Comparison of ENCODE assay signal across 11 mouse cellular contexts in the genomic region with DNA sequence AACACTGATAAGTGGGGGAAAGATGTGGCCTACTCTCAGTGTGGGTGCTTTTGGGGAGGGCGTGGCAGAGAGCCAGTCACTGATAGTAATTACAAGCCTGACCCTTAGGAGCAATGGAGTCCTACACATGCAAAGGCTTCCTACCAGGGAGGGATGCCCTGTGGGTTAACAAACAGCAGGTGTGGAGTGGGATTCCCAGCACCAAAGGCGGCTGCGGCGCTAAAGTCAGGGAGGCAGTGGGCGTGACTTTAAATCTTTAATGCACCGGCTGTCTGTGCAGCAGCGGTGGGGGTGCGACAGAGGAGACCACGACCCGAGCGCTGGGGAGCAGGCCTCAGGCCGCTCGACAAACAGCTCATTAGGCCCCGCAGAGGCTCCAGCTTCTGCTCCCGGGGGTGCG. TPM values are rescaled to one million over a fixed set of nuclear protein-coding genes. Genes with fewer than 3 reads are reported as not detected.
DNase-seq lines count a peak whose midpoint lies in the region; ATAC-seq and TF ChIP-seq lines count a peak whose summit lies in the region.
"Not testable (repeated sequence)": the region's sequence is repeated elsewhere in the genome, so short reads cannot be mapped to it uniquely, and the experiment has no call there.
"Had no signal": no experiment of that assay in that cellular context is flagged by ENCODE, and none has a peak within 500 bp of the region (broad histone marks: within the 10 kb centered on the region; RNA-seq: fewer than 3 reads in every experiment).

No protein-coding gene starts in this region.

- H3K4me3 ChIP-seq in embryonic facial prominence, embryonic 14.5 days (ENCODE audit: low read depth, low read length): peak overlapping the region; percentile 23; the same call in 1 of the 2 replicates
- H3K4me3 ChIP-seq in heart, embryonic 10.5 days: peak overlapping the region; percentile 31; the same call in 1 of the 2 replicates
- peak overlapping the region; percentile 27 for H3K4me3 ChIP-seq in hindbrain, postnatal 0 days (ENCODE audit: low read length)
- peak overlapping the region; percentile 47; the same call in 1 of the 2 replicates for H3K4me3 ChIP-seq in layer of hippocampus, adult 2 months
- not testable (repeated sequence) for H3K4me3 ChIP-seq in liver, postnatal 0 days (ENCODE audit: low read depth, low read length)
- H3K4me3 ChIP-seq in neural tube, embryonic 11.5 days (ENCODE audit: low read depth, low read length): peak overlapping the region; percentile 16; the same call in 1 of the 2 replicates

- 5% methylated on average over 5 of the region's 16 CpGs for WGBS in embryonic facial prominence, embryonic 14.5 days
- WGBS in heart, embryonic 10.5 days: 6% methylated on average over 9 of the region's 16 CpGs
- WGBS in hindbrain, postnatal 0 days: 1% methylated on average over 5 of the region's 16 CpGs
- 22% methylated on average over 5 of the region's 16 CpGs for WGBS in liver, postnatal 0 days (ENCODE audit: insufficient replicate concordance)
- WGBS in neural tube, embryonic 11.5 days: 5% methylated on average over 8 of the region's 16 CpGs

- H3K4me1 ChIP-seq in embryonic facial prominence, embryonic 14.5 days (ENCODE audit: control insufficient read depth, insufficient read depth, low read length); heart, embryonic 10.5 days; hindbrain, postnatal 0 days (ENCODE audit: insufficient read depth, low read length); liver, postnatal 0 days (ENCODE audit: insufficient read depth); neural tube, embryonic 11.5 days (ENCODE audit: control insufficient read depth, insufficient read depth, low read length): not testable (repeated sequence)

- ATAC-seq in embryonic facial prominence, embryonic 14.5 days (ENCODE audit: low read depth); hindbrain, postnatal 0 days; liver, postnatal 0 days; neural tube, embryonic 11.5 days (ENCODE audit: insufficient read depth, low FRiP score, low TSS enrichment): not testable (repeated sequence)

- not testable (repeated sequence) for TF ChIP-seq CTCF in hindbrain, postnatal 0 days (IDR thresholded peaks at IDR 0.05; ENCODE audit: low read depth); layer of hippocampus, adult 2 months (conservative IDR thresholded peaks at IDR 0.05); liver, postnatal 0 days (IDR thresholded peaks at IDR 0.05; ENCODE audit: low read depth)

- DNase-seq in adrenal gland, adult (ENCODE audit: inconsistent age in 2 of 2, low spot score in 1 of 2): peak; percentile 57 to 75
- DNase-seq in embryonic facial prominence, embryonic 14.5 days (ENCODE audit: low spot score); heart, embryonic 10.5 days (ENCODE audit: low spot score); hindbrain, postnatal 0 days (ENCODE audit: low spot score); layer of hippocampus, adult 2 months (ENCODE audit: low spot score in 2 of 2); liver, postnatal 0 days; neural tube, embryonic 11.5 days (ENCODE audit: low spot score): not testable (repeated sequence)
- peak; percentile 31 for DNase-seq in thymus, postnatal 4 days

- H3K4me2 ChIP-seq in embryonic facial prominence, embryonic 14.5 days (ENCODE audit: low read depth, low read length): peak overlapping the region; percentile 45
- peak overlapping the region; percentile 40; the same call in 1 of the 2 replicates for H3K4me2 ChIP-seq in hindbrain, postnatal 0 days (ENCODE audit: low read depth, low read length)
- H3K4me2 ChIP-seq in liver, postnatal 0 days (ENCODE audit: low read depth, low read length): peak overlapping the region; percentile 51
- peak overlapping the region; percentile 29 for H3K4me2 ChIP-seq in neural tube, embryonic 11.5 days (ENCODE audit: low read depth)

- H3K9me3 ChIP-seq in embryonic facial prominence, embryonic 14.5 days (ENCODE audit: control insufficient read depth, low read length); heart, embryonic 10.5 days; hindbrain, postnatal 0 days (ENCODE audit: low read length); liver, postnatal 0 days (ENCODE audit: low read length); neural tube, embryonic 11.5 days (ENCODE audit: control insufficient read depth, low read length): not testable (repeated sequence)

- not testable (repeated sequence) for TF ChIP-seq EP300 in liver, postnatal 0 days (IDR thresholded peaks at IDR 0.05; ENCODE audit: low read depth)

- not testable (repeated sequence) for H3K27me3 ChIP-seq in embryonic facial prominence, embryonic 14.5 days (replicated peaks; ENCODE audit: control insufficient read depth, insufficient read depth, low read length); heart, embryonic 10.5 days (ENCODE audit: insufficient read depth, poor library complexity, severe bottlenecking); hindbrain, postnatal 0 days (ENCODE audit: insufficient read depth, low read length); liver, postnatal 0 days (ENCODE audit: insufficient read depth, low read length); neural tube, embryonic 11.5 days (ENCODE audit: control insufficient read depth, insufficient read depth, low read length)

- H3K36me3 ChIP-seq in embryonic facial prominence, embryonic 14.5 days (ENCODE audit: control insufficient read depth, insufficient read depth, low read length); heart, embryonic 10.5 days; hindbrain, postnatal 0 days (ENCODE audit: insufficient read depth, low read length); liver, postnatal 0 days (replicated peaks; ENCODE audit: insufficient read depth, low read length); neural tube, embryonic 11.5 days (ENCODE audit: control insufficient read depth, insufficient read depth, low read length): not testable (repeated sequence)

- H3K9ac ChIP-seq in embryonic facial prominence, embryonic 14.5 days (ENCODE audit: low read depth, low read length): 0 out of 2 replicates have a peak overlapping the region, but pooled peaks have one; percentile 19
- H3K9ac ChIP-seq in hindbrain, postnatal 0 days (replicated peaks; ENCODE audit: low read length); liver, postnatal 0 days (replicated peaks); neural tube, embryonic 11.5 days (ENCODE audit: low read length): not testable (repeated sequence)

- not testable (repeated sequence) for H3K27ac ChIP-seq in embryonic facial prominence, embryonic 14.5 days (replicated peaks; ENCODE audit: low read depth, low read length); heart, embryonic 10.5 days; hindbrain, postnatal 0 days; layer of hippocampus, adult 2 months; liver, postnatal 0 days (ENCODE audit: low read depth); neural tube, embryonic 11.5 days (ENCODE audit: low read depth, low read length)

RNA-seq across cellular contexts. Expression of a gene that starts 1.1 kb away (rescaled TPM):
- polyA plus RNA-seq in embryonic facial prominence, embryonic 14.5 days (2014; fragmentation: Nextera tagmentation; extraction: Ambion mirVana): 41.4 and 46.0 TPM in 2 replicates
- polyA plus RNA-seq in heart, embryonic 10.5 days (2016; fragmentation: Nextera tagmentation; extraction: Ambion mirVana): 38.1 and 39.7 TPM in 2 replicates
- 148 and 223 TPM in 2 replicates for total RNA-seq in hindbrain, postnatal 0 days (2014; rRNA removed)
- polyA plus RNA-seq in hindbrain, postnatal 0 days (2015; fragmentation: Nextera tagmentation; extraction: Ambion mirVana): 289 and 292 TPM in 2 replicates
- total RNA-seq in layer of hippocampus, adult 2 months (2021): 100 to 1,000 TPM; 140 to 143 TPM
- 10.1 and 11.7 TPM in 2 replicates for polyA plus RNA-seq in liver, postnatal 0 days (2015; fragmentation: Nextera tagmentation; extraction: Ambion mirVana)
- polyA plus RNA-seq in neural tube, embryonic 11.5 days (2014; fragmentation: Nextera tagmentation; extraction: Ambion mirVana): 64.8 and 69.6 TPM in 2 replicates

RNA-seq across cellular contexts. Expression of a gene that starts 17.0 kb away (rescaled TPM):
- polyA plus RNA-seq in embryonic facial prominence, embryonic 14.5 days (2014; fragmentation: Nextera tagmentation; extraction: Ambion mirVana): 77.9 and 79.7 TPM in 2 replicates
- polyA plus RNA-seq in heart, embryonic 10.5 days (2016; fragmentation: Nextera tagmentation; extraction: Ambion mirVana): 79.3 and 97.8 TPM in 2 replicates
- 95.9 and 108 TPM in 2 replicates for total RNA-seq in hindbrain, postnatal 0 days (2014; rRNA removed)
- 61.3 and 61.9 TPM in 2 replicates for polyA plus RNA-seq in hindbrain, postnatal 0 days (2015; fragmentation: Nextera tagmentation; extraction: Ambion mirVana)
- 10 to 100 TPM; 40.4 to 42.9 TPM for total RNA-seq in layer of hippocampus, adult 2 months (2021)
- 73.2 and 77.7 TPM in 2 replicates for polyA plus RNA-seq in liver, postnatal 0 days (2015; fragmentation: Nextera tagmentation; extraction: Ambion mirVana)
- polyA plus RNA-seq in neural tube, embryonic 11.5 days (2014; fragmentation: Nextera tagmentation; extraction: Ambion mirVana): 77.8 and 83.7 TPM in 2 replicates

RNA-seq across cellular contexts. Expression of a gene that starts 17.9 kb away (rescaled TPM):
- polyA plus RNA-seq in embryonic facial prominence, embryonic 14.5 days (2014; fragmentation: Nextera tagmentation; extraction: Ambion mirVana): 35.1 and 36.5 TPM in 2 replicates
- 52.7 and 69.7 TPM in 2 replicates for polyA plus RNA-seq in heart, embryonic 10.5 days (2016; fragmentation: Nextera tagmentation; extraction: Ambion mirVana)
- total RNA-seq in hindbrain, postnatal 0 days (2014; rRNA removed): 77.6 and 87.8 TPM in 2 replicates
- polyA plus RNA-seq in hindbrain, postnatal 0 days (2015; fragmentation: Nextera tagmentation; extraction: Ambion mirVana): 55.5 and 55.9 TPM in 2 replicates
- 10 to 100 TPM; 52.1 to 67.7 TPM for total RNA-seq in layer of hippocampus, adult 2 months (2021)
- 40.9 and 46.2 TPM in 2 replicates for polyA plus RNA-seq in liver, postnatal 0 days (2015; fragmentation: Nextera tagmentation; extraction: Ambion mirVana)
- polyA plus RNA-seq in neural tube, embryonic 11.5 days (2014; fragmentation: Nextera tagmentation; extraction: Ambion mirVana): 22.7 and 25.3 TPM in 2 replicates

RNA-seq across cellular contexts. Expression of a gene that starts 42.0 kb away (rescaled TPM):
- polyA plus RNA-seq in embryonic facial prominence, embryonic 14.5 days (2014; fragmentation: Nextera tagmentation; extraction: Ambion mirVana): 0.12 and 0.15 TPM in 2 replicates
- not detected in 2 replicates for polyA plus RNA-seq in heart, embryonic 10.5 days (2016; fragmentation: Nextera tagmentation; extraction: Ambion mirVana)
- 0.22 and 2.1 TPM in 2 replicates for total RNA-seq in hindbrain, postnatal 0 days (2014; rRNA removed)
- polyA plus RNA-seq in hindbrain, postnatal 0 days (2015; fragmentation: Nextera tagmentation; extraction: Ambion mirVana): 0.68 and 0.99 TPM in 2 replicates
- not detected for total RNA-seq in layer of hippocampus, adult 2 months (2021)
- polyA plus RNA-seq in liver, postnatal 0 days (2015; fragmentation: Nextera tagmentation; extraction: Ambion mirVana): not detected in 2 replicates
- 1.2 and 2.0 TPM in 2 replicates for polyA plus RNA-seq in neural tube, embryonic 11.5 days (2014; fragmentation: Nextera tagmentation; extraction: Ambion mirVana)
- total RNA-seq: CH12.LX; gastrocnemius, postnatal 10 days; layer of hippocampus, postnatal 25 days had no signal

RNA-seq across cellular contexts. Expression of a gene that starts 50.0 kb away (rescaled TPM):
- 112 and 117 TPM in 2 replicates for polyA plus RNA-seq in embryonic facial prominence, embryonic 14.5 days (2014; fragmentation: Nextera tagmentation; extraction: Ambion mirVana)
- polyA plus RNA-seq in heart, embryonic 10.5 days (2016; fragmentation: Nextera tagmentation; extraction: Ambion mirVana): 143 and 146 TPM in 2 replicates
- total RNA-seq in hindbrain, postnatal 0 days (2014; rRNA removed): 145 and 147 TPM in 2 replicates
- polyA plus RNA-seq in hindbrain, postnatal 0 days (2015; fragmentation: Nextera tagmentation; extraction: Ambion mirVana): 306 and 316 TPM in 2 replicates
- total RNA-seq in layer of hippocampus, adult 2 months (2021): 100 to 1,000 TPM; 136 to 153 TPM
- 64.0 and 65.2 TPM in 2 replicates for polyA plus RNA-seq in liver, postnatal 0 days (2015; fragmentation: Nextera tagmentation; extraction: Ambion mirVana)
- 171 and 180 TPM in 2 replicates for polyA plus RNA-seq in neural tube, embryonic 11.5 days (2014; fragmentation: Nextera tagmentation; extraction: Ambion mirVana)
